ENCODE assay signal across 18 mouse cellular contexts in genomic region chr11:4215061-4215460, GRCm38 (mm10). TPM values are rescaled to one million over a fixed set of nuclear protein-coding genes. Genes with fewer than 3 reads are reported as not detected.
"Had no signal": no experiment of that assay in that cellular context is flagged by ENCODE, and none has a peak within 500 bp of the region (broad histone marks: within the 10 kb centered on the region; RNA-seq: fewer than 3 reads in every experiment).

No protein-coding gene starts in this region.

- H3K4me2 ChIP-seq: lung, embryonic 15.5 days; midbrain, embryonic 11.5 days; midbrain, embryonic 13.5 days; midbrain, embryonic 15.5 days; neural tube, embryonic 12.5 days had no signal

- H3K4me3 ChIP-seq: lung, embryonic 15.5 days; megakaryocyte, embryonic 14.5 days; midbrain, embryonic 13.5 days; midbrain, embryonic 15.5 days; neural tube, embryonic 12.5 days had no signal

- H3K27ac ChIP-seq: macrophage; midbrain, embryonic 13.5 days; midbrain, embryonic 15.5 days; neural tube, embryonic 12.5 days had no signal

- DNase-seq: lung, adult 2 months; lung, postnatal 14 days; lung, postnatal 36 days; right cerebral cortex, postnatal 14 days; thymus, adult 18-20 months; thymus, postnatal 14 days; thymus, postnatal 36 days had no signal

- ATAC-seq: lung, postnatal 0 days; midbrain, embryonic 13.5 days; midbrain, embryonic 15.5 days had no signal

- H3K9ac ChIP-seq: lung, embryonic 15.5 days; midbrain, embryonic 13.5 days; midbrain, embryonic 15.5 days; neural tube, embryonic 12.5 days had no signal

- H3K9me3 ChIP-seq: lung, embryonic 15.5 days; midbrain, embryonic 15.5 days; neural tube, embryonic 12.5 days had no signal

RNA-seq across cellular contexts. Expression of gene Osm, which starts 21.2 kb away (rescaled TPM):
- polyA plus RNA-seq: midbrain, embryonic 11.5 days; midbrain, embryonic 13.5 days; neural tube, embryonic 12.5 days; stomach, embryonic 14.5 days had no signal

RNA-seq across cellular contexts. Expression of gene Lif, which starts 42.3 kb away (rescaled TPM):
- polyA plus RNA-seq: midbrain, embryonic 11.5 days; midbrain, embryonic 15.5 days; midbrain, postnatal 0 days; neural tube, embryonic 12.5 days; neural tube, embryonic 14.5 days had no signal
